Mouse (Mus musculus) thymus, adult 18-20 months (tissue): Measurements from ENCODE around the gene Fbxo22.
A peak's percentile ranks its signal among the peaks of the same experiment; 100 is the strongest.
"Not testable (repeated sequence)": the region's sequence is repeated elsewhere in the genome, so short reads cannot be mapped to it uniquely, and the experiment has no call there.

Experiments used
- DNase-seq, 2 experiments: peaks; one replicate each; pipeline ENCODE4 v3.0.0; 2022; ENCODE audit warnings: mixed read lengths in 2 of 2

Gene Fbxo22

GRCm38 (mm10) chr9:55240852-55241251, 32.1 kb downstream of the Fbxo22 start:
- DNase-seq: no peak

- DNase-seq: peak in 1 of 2 experiments; percentile 9
These were observed 33.3 kb downstream of the Fbxo22 start for GRCm38 (mm10) chr9:55241863-55242685.

DNA sequence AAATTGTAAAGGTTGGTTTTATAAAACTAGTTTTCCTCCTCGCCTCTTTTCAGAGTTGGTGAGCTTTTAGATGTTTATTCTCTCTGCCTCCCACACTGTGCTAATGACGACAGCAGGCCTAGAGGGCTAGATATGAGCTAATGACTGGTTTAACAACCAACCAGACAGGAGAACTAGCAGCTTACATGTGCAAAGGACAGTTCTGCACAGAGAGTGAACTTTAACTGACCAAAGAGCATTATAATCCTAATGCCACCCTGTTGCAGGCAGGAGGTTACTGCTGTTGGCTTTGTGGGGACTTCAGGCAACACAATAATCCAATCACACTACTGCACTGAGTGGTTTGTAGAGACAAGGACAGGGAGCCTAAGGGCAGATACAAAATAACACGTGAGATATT, 34.6 kb downstream of the Fbxo22 start:
- DNase-seq: no peak

DNA sequence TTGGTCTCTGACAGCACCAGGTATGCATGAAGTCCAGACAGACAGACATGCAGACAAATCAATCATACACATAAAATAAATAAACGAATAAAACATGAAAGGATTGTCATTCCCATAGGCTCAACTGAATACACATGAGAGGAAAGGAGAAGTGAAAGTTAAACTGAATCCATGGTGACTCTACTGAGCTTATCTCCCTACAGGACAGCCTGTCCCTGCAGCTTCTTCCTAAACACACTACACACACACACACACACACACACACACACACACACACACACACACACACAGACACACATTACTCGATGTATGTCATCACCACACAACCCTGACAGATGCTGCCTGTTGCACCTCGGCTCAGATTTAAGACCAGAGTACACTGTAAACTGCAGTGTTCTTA, 35.4 kb downstream of the Fbxo22 start:
- DNase-seq: no peak

DNA sequence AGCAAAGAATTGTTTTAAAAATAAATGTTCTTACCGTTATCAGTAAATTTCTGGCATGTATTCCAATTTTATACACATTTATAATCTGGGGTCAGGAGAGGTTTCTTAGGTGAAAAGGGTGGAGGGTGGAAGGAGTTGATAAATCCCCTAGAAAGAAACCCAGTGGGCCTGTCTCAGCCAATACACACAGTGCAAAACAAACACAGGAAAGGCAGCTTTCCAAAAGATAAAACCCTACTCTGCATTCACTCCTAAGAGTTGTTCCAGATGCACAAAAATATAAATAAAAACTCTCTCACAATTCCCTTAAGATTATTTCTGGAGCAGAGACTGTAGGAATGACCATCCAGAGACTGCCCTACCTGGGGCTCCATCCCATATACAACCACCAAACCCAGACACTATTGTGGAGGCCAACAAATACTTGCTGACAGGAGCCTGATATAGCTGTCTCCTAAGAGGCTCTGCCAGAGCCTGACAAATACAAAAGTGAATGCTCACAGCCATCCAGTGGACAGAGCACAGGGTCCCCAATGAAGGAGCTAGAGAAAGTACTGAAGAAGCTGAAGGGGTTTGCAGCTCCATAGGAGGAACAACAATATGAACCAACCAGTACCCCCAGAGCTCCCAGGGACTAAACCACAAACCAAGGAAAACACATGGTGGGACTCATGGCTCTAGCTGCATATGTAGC, 36.5 kb downstream of the Fbxo22 start:
- not testable (repeated sequence) for DNase-seq

DNA sequence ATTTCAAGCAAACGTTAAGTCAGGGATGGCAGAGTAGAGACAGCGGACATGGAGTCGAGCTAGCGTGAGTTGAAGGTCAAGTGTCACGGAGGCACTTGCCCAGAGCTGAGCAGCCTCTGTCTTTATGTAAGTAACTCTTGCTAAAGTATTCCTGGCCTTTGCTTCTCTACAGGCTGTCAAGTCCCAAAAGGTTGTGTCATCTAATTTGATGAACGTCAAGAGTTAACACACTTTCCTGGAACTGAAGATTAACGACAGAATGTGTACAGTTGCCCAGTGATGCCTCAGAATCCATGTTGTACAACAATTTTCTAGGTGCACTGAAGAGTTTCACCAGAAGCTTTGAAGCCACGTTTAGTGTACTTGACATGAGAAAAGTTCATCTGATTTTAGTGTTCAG, 37.7 kb downstream of the Fbxo22 start:
- DNase-seq: no peak

- no peak for DNase-seq
These were observed 38.2 kb downstream of the Fbxo22 start for GRCm38 (mm10) chr9:55246918-55247317.

- no peak for DNase-seq
These were observed 39.7 kb downstream of the Fbxo22 start for GRCm38 (mm10) chr9:55248465-55248864.

- DNase-seq: no peak
These were observed 42.0 kb downstream of the Fbxo22 start for GRCm38 (mm10) chr9:55250595-55251247.

GRCm38 (mm10) chr9:55252097-55252496, 43.4 kb downstream of the Fbxo22 start:
- DNase-seq: not testable (repeated sequence)

- no peak for DNase-seq
These were observed 45.1 kb downstream of the Fbxo22 start for GRCm38 (mm10) chr9:55253849-55254248.

DNA sequence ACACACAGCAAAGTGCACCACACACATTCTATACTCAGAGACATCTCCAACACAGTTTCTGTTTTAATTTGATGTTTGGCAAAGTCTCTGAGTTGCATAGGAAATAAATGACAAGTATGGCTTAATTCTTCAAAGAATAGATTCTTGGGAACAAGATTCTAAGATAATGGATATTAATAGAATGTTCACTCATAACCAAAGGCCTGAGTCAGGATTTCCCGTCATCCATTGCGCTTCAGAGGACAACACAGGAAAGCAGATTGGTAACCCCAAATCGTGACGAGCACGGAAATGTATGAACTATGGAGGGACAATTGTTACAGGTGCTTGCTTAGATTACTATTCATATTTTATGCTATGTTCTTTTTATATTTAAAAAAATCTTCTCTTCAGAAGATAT, 46.3 kb downstream of the Fbxo22 start:
- DNase-seq: no peak

DNA sequence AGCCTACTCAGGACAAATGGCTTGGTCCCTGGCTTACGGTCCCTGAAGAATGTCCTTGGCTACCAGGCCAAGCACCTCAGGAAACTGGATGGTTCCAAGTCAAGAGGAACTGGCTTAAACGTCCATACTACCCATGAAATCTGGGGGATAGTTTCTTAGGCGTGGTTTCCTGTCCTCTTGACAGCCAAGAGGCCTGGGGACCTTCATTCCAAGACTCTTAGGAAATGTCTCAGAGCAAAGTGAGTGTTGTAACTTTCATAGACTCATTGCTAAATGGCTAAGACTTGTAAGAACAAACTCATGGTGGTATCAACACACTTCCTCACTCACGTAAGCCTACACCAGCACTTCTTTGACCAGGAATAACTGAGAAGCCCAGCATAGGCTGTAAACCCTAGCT, 46.9 kb downstream of the Fbxo22 start:
- DNase-seq: no peak

DNA sequence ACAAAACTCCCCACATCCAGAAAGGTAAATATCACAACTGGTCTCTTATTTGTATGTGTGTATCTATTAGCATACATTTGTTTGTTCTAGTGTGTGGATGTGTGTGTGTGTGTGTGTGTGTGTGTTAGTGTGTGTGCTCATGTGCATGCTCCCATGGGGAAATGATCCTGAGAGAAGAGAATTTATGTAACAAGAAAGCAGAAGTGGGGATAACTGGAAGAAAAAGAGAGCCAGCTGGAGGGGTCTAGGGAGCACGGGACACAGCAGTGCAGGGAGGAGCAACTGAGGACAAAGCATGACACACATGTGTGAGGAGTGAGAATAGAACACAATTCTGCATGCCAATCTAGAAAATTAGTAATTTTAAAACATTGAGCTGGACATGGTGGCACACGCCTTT, 48.4 kb downstream of the Fbxo22 start:
- no peak for DNase-seq

DNA sequence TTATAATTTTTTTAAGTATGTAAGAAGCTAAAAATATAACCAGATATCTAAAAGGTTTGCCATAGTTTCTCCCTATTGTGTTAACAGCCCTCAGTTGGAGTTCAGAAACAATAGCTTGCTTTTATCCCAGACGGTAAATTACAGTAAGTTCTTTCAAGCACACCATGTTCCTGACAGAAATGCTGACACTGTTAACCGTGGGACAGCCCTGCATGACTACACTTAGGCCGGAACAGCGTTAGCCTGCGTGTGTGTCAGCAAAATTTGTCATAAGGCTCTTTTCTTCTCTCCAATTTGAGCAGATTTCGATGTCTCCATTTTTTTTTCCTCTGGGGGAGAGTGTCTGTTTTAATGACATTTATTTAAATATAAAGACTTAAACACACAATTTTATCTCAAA, 51.0 kb downstream of the Fbxo22 start:
- DNase-seq: no peak

- DNase-seq: no peak
These were observed 55.9 kb downstream of the Fbxo22 start for GRCm38 (mm10) chr9:55264356-55265302.

DNA sequence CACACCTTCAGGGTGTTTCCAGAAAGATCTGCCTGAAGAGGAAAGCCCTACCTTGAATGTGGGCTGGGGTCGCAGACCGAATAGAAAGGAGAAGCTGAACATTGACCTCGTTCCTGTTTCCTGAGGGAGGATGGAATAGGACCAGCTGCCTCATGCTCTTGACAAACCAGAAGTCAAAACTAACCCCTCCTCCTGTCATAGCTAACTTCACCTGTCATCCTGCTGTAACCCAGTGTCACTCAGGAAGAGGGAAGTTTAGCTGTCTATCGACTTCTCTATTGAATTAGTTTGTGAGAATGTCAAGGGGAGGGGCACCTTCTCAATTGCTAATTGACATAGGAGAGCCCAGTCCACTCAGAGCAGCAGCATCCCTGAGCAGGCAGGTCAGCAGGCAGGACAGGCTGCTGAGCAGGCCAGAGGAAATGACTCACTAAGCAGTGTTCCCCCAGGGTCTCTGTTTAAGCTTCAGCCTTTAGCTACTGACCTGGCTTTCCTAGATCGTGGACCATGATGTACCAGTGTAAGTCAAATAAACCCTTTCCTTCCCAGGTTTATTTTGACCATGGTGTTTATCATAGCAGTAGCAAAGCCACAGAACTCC, 63.3 kb downstream of the Fbxo22 start:
- no peak for DNase-seq

DNA sequence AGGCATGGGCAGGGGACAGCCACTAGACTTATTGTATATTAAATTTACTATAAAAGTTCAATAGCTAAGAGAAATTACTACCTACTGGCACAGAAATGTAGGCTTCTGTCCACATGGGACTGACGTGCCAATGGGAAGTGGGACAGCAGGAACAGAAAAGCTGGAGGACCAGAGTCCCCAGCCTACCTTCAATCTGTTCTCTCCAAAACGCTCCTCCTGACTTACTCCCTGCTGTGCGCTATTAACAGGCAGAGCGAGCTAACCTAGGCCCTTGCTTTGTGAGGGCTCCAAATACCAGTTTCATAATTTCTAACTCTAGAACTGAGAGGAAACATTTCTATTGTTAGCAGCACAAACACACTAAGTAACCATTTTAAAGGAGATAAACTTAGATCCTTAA, 65.2 kb downstream of the Fbxo22 start:
- no peak for DNase-seq
